Mouse (Mus musculus) heart, adult 9 months (tissue): ENCODE measurements around the gene Ubr4.

Source experiments
- DNase-seq, 2 experiments: peaks; one replicate each; pipeline ENCODE4 v3.0.0; 2022; ENCODE audit warnings: low spot score in 2 of 2

Gene Ubr4

GRCm38 (mm10) chr4:139535719-139536118, 183.3 kb downstream of the Ubr4 start:
- no peak for DNase-seq

DNA sequence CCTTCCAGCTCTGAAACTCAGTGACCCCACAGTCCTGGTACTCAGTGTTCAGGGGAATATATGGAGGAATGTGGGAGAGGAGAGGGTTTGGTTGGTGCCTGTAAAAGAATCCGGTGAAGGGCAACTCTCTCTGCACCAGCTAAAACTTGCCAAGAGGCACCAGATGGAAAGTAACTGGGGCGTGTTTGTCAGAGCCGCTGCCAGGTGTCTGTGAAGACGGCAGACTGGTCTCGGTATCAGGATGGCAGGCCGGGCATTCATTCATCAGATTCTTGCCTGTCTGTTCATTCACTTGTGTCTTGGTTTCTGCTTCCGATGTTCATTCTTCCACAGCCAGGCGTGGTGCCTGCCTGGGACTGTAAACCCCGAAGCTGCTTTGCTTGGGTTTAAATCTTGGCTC, 184.3 kb downstream of the Ubr4 start:
- DNase-seq, result no peak
